Mouse (Mus musculus) gastrocnemius, postnatal 14 days (tissue): Measurements from ENCODE around the gene Podn. TPM values are rescaled to one million over a fixed set of nuclear protein-coding genes. Genes with fewer than 3 reads are reported as not detected.

Experiments used
- DNase-seq: peaks from one replicate; pipeline ENCODE4 v3.0.0; 2021; ENCODE audit warnings: mixed read lengths
- intact Hi-C: fragments of 180-260 bp; cut with DNase I; formaldehyde crosslinking; loops from one replicate; pipeline ENCODE4 v1.15.1; 2025; ENCODE audit warnings: low total_unique reads
- total RNA-seq, 2 experiments: library from RNA; stranded (reverse); gene quantifications; 2 replicates each; pipeline ENCODE4 v1.2.3; 2021

Podn gene
- total RNA-seq, 2 experiments from 2014 or later, result 7.0 to 10.0 TPM

DNA sequence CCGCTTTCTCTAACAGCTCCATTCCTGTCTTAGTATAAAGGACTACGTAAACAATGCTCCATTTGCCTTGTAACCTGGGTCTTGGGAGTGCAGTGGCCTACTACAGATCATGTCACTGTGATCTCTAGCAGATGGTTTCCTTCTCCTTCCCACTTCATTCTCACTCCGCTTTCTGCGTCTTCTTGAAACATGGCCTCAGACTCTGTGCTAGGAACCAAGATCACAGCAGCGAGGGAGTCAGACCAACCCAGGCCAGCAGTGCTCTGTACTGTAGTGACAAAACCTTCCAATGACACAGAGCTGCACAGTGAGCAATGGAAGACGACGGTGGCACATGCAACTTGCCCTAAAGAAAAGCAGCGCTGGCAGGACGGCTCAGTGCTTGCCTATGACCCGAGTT lies 40.4 kb downstream of the Podn start:
- intact Hi-C loops, result no loop called here
- DNase-seq, result no peak

DNA sequence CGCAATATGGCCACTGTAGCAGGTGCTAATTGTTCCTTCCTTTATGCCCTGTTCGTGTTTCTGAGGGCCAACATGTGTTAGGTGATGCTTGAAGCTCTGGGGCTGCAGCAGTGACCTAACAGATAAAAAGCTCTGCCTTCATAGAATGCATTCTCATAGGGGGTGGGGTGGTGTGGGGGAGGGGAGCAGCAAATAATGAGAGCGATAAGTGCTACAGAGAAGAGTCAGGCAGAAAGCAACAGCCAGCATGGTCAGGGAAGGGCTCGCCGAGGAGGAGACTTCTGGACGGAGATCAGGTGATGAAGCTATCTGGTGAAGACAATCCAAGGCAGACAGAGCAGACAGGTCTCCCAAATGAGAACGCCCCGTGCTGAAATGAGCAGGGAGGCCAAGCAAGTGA lies 43.6 kb downstream of the Podn start:
- no peak for DNase-seq
- intact Hi-C loops, result no loop called here

DNA sequence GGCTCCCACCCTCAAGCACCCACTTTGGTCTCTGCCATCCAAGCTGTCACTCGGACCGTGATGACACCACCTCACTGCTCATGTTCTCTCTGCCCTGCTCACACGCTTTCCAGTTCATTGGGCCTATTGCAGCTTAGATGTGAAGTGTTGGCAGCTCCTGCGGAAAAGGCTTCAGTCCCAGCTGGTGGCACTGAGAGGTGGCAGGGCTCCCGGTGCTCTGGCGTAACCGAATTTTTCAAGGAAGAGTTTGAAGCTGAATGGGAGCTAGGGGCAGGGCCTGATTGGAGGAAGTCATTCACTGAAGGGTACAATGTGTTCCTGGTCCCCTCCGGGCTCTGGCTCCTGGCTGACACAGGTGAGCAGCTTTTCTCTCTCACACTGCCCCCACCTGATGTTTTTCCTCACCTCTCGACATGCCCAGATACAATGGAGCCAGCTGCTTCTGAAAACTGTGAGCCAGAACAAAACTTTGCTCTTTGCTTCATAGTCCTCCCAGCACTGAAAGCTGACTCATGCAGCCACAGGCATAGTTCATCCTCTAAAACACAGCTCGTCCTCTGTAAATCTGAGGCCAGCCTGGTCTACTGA lies 44.5 kb downstream of the Podn start:
- intact Hi-C loops, result no loop called here
- DNase-seq, result no peak

DNA sequence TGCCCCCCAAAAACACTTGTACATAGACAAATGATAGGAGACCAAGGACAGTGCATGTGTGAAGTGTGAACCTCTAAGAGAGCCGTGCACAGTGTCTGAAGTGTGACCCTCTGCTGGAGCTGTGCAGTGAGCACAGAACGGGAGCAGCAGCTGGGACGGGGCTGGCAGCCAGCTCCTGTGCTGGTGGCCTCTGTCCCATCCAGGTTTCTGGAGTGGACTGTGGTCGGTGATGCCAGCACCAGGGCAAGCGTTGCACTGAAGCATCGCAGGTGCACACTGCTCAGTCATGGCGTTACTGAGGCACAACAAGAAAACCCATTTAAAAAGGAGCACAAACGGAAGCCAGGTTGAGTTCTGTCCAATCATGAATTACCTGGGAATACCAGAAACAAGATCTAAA lies 50.1 kb downstream of the Podn start:
- peak; percentile 52 for DNase-seq
- intact Hi-C loops, result no loop called here

DNA sequence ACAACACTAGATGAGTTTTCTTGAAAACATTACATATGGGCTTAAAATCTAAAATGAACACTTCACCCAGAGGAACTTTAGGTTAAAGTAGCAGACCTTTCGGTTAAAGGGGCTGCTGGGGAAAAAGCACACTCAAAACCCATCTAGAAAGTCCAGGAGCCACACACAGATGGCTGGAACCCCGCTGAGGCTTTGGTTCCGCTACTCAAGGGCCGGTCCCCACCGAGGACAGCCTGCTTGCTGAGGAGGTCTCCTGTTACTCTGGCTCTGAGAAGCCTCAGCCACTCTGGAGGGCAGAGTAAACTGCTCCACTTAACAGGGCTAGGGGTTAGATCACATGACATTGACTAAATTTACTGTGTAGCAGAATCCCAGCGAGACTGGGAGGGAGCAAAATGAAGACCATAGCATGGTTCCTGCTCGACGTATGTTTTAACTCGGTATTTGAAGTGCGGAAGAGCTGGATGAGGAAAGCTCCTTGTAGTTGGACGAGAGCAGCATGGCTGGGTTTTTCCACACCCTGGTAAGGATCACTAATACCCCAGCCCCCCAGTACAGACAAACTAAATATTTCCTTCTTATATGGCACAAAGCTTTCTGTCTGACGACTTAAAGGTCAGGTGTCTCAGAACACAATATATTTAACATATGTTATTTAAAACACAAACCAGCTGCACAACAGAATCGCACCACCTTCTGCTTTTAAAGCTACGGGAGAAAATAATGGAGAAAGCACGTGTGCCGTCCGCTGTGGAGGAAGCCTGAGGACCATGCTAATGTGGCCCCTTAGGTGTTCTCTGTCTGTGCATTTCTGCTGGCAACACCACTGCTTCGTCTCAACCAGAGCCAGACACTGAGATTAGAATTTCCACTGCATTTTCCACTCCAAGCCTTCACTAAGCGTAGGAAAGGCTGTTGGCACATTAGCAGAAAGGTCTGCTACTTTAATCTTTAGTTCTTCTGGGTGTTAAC lies 50.8 kb downstream of the Podn start:
- intact Hi-C loops, result no loop called here
- DNase-seq, result no peak

DNA sequence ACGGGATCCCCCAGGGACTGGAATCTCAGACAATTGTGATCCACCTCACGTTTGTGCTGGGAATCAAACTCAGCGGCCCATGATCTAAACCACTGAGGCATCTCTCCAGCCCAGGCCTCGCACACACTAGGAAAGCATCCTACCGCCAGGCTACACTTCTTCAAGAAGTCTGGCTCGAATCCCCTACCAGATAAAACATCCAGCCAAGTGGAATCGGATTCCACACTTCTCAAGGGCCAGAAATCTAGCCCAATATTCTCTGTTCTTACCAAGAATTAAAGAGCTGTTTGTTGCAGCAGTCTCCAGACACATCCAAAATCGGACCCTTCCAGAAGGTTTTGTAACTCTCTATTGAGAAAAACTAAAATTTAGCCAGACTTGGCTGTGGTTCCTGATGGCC lies 59.2 kb downstream of the Podn start:
- intact Hi-C loops, result no loop called here
- no peak for DNase-seq

DNA sequence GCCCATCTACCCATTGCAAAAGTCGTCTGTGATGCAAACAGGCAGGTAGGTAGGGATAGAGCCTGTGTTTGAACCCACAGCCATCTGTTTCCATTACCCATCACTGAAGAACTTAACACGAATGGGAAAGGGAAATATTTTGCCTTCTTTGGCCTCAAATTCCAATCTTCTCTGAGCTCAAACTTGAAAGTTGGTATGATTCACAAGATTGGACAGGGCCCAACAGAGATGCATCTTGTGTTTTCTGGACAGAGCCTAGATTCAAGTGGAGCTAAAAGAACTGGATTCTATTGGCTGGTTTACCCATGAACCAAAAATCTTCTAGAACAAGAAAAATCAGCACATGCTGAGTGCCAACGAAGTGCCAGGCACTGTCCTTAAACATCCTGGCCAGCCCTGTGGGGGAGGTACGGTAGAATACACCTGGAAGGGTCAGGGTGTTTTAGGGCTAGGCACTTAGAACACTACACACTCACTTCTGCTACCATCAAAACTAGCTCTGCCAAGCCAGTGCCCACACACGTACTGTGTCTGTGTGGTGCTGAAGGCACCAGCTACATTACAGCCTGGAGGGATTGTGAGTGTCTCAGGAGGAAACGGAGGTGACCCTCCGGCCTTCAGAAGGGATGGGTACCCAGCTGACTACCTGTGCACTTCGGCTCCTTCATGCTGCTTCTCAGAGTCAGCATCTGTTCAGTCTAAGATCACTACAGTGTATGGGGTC lies 63.0 kb downstream of the Podn start:
- intact Hi-C loops, result no loop called here
- no peak for DNase-seq

DNA sequence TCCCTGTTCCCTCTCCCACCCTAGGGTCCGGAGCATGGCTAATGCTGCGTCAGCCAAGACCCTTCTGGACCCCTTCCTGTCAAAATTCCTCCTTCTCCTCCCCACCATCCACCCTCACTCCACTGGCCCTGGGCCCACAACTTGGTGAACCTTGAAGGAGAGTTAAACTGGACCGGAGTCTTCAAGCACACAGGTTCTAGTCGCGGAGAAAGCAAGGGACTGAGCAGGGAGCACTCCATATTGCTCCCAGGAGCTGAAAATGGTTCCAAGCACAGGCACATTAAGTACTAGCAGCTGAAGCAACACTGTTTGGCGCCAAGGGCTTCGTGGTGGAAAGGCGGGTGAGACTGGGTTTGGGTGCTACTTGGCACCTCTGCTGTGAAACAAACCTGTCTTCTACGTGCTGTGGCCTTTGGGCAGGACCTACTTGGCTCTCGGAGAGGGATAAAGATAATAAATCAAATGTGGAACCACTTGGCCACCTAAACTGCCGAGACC lies 63.8 kb downstream of the Podn start:
- no peak for DNase-seq
- intact Hi-C loops, result no loop called here

DNA sequence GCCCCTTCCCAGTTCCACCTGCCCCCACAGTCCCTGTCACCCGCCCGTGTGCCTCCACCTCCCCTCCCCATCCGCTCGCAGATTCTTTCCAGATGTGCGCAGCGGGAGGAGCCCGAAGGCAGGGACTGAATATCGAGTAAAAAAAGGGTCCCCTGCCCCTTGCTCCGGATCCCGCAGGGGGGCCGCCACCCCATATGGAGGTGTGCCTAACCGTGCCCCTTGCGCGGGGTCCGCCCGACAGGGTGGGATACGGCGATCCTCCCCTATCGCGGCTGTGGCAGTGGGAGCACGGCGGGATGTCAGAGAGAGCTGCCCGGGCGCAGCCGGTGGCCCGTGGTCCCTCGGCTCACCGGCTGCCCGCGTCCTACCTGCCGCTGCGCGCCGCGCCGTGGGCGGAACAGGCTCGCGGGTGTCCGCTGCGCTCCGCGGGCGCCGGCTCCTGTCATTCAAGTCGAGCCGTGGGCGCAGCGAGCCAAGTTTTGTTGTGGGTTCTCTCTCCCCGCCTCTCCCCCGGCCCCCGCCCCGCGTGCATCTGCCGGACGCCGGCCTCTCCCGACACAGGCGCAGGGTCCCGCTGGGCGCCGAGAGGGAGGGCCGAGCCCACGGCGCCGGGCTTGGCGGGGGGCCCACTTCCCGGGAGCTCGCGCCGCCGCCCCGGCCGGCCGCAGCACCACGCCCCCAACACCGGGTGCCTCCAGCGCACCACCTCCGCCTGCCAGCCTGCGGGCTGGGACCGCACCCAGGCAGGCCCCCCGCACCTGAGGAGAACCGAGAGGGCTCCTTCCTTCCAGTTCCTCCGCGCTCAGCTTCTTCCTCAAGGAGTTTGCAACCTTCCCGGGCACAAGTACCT lies 64.5 kb downstream of the Podn start:
- intact Hi-C loops, result no loop called here
- peak; percentile 77 for DNase-seq

DNA sequence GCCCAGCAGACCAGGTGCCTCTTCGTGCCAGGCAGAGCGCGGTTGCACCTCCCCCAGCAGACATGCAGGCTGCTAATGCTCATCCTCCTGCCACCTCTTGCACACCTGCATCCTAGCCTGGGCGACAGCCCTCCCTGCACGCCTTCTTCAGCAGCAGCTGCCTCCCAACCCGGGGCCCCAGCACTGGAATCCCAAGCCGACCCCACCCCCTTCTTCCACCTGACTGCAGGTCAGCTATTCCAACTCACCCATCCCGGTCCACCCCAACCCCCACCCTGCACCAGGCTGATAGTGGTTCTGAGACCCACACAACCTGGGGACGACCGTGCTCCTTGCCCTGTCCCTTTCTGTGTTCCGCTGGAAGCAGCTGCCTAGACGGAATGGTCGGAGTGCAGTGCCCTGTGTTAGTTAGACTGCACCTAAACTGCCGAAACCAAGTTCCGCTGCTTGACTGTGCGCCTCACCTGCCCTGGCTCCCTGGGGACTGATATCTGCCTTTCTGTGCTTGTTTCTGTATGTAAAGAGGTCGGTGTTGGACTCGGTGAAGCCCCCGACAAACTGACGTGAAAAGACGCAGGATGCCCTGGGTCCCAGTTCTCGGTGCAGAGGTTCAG lies 65.2 kb downstream of the Podn start:
- no peak for DNase-seq
- intact Hi-C loops, result no loop called here

DNA sequence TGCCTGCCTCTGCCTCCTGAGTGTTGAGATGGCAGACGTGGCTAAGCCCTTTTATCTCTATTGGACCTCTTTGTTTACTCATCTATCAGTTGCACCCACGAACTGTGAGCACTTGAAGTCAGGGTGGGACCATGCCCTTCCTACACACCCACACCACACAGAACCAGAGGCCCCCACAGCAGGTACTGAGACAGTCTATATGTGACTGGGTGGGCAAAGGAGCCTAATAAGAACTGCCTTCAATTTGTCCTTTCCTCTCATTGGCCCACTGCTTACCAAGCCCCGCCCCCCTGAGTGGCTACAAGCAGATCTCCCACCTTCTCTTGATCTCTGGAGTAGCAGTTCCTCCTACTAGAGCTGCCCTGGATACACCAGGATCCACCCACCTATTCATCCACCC lies 70.1 kb downstream of the Podn start:
- intact Hi-C loops, result no loop called here
- DNase-seq, result no peak

DNA sequence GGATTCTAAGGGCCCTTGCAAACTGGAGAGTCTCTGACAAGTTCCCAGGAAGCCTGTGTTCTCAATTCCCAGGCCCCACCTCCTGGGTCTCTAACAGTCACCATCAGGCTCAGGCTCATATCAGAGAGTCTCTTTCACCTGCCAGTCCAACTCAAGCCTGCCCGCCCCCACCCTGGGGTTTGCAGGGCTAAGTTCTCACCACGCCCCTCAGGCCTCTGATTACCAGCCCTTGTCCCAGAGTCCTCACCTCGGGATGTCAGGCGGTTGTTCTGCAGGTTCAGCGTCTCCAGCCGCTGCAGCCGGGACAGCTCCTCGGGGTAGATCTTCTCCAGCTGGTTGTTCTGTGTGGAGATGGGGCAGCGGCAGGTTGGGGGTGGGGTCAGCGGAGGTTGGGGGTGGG lies 71.0 kb downstream of the Podn start:
- intact Hi-C loops, result no loop called here
- DNase-seq, result no peak

DNA sequence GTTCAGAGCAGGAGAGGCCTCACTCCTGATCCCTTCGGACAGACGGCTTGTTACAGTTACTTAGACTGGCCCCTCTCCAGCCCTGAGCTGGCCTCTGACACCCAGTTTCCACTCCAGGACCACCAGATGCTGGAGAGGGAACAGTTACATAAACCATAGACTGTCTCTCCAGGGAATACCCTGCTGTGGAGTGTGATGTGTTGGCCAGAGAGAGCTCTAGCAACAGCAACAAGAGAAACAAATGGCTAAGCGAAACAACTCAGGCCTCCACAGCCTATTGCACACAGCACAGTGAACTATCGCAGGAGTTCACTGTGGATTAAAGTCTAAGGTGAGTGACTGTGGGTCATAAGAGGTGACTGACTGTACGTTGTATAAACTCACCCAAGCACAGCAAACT lies 71.6 kb downstream of the Podn start:
- intact Hi-C loops, result no loop called here
- DNase-seq, result peak; percentile 77

DNA sequence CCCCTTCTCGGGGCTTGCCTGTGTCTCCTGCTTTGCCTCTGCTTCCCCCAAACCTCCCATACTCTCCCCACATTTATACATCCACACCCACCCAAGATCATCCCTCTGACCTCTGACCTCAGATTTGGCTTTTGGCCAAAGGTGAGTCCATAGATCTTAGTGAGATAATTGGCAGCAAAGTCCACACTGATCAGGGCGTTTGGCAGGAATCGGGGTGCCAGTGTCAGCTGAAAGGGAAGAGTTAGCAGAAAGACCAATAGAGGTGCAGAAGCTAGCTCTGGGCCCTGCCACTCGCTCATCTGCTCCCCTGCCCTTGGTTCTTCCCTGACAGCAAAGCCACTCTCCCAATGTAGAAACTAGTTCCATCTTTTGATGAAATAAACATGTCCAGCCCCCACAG lies 73.1 kb downstream of the Podn start:
- intact Hi-C loops, result no loop called here
- DNase-seq, result no peak

DNA sequence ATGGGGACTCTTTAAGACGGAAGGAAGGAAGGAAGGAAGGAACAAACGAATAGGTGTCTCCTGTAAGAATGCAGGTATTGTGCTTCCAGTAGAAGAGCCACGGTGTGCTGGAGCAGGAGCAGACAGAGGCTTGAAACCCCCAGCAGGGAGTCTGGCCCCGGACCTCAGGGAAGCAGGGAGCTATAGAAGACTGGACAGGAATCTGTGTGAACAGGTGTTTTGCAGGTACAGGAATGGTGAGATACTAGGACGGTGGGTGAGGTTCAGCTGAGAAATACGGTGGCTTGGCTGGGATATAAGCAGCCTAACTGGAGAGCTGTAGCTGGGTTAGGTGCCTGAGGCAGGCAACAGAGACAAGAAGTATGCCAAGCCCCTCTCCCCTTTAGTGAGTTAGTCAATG lies 76.1 kb downstream of the Podn start:
- intact Hi-C loops, result no loop called here

DNA sequence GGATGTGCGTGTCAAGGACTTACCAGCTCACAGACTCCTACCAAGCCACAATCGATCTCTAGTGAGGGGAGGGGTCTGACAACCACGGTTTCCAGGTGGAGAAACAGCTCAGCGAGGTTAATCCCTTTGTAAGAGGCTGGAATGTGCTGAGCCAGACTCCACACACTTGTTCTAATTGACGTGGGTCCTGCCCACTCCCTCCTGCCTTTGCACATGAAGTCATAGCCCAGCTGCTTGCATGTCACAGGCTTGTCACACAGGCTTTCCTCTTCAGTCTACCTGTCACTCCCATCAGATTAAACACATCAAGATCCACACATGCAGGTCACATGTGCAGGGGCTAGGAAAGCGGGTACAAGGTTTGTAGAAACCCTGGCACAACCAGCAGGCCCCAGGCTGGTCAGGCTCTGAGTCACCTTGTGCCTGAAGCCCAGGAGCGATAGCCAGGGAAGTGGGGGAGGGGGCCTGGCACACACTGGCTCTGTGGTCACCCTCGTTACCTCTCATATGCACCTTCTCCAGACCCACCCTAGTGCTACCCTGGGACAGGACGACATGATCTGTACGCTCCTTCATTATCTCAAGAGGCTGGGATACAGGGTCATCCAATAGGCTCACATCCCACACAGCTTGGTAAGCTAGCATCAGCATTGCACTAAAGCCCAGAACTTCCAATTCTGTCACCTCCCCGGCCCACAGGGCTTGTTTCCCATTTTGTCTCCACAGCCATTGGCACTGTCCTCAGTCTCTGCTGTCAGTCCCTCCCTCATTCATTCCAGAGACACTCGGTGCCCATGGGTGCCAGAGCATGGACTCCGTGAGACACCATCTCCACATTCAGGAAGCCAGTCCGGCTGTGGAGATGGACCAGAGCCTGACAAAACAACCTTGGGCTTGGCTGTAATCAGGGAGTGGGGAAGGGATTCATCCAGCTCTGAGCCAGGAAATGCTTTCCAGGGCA lies 77.0 kb downstream of the Podn start:
- no peak for DNase-seq
- intact Hi-C loops, result no loop called here

More for the DNA sequence above, 76.1 kb downstream of the Podn start:
- no peak for DNase-seq

DNA sequence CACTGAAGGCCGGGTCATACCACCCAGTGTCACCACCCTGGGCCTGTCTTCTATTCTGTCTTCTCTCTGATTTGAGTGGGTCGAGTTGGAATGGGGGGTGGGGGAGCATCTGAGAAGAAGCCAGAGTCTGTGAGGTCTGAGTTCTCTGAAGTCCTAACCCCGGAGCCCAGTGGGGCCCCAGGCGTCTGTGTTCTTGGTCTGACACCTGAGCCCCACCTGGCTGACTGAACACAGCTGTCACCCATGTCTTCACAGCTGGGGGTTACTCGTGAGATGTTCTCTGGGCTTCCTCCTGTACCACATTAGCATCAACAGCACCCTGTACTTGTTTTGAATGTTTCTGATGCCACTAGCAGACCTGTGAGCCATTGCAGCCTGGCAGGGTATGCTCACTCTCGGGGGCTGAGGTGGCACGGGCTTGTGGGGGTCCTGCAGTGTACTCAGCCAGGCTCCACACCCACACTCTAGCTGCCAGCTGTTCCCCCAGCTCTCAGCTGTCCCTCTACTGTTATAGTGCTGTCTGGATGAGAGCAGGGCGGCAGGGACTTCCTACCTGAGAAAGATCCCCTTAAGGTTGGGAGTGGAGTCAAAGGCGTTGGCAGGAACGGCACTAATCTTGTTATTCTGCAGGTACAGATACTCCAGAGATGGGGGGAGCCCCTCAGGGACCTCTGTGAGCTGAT lies 77.9 kb downstream of the Podn start:
- DNase-seq, result no peak
- intact Hi-C loops, result no loop called here
